Mouse (Mus musculus): Measurements from ENCODE around the gene 4930451I11Rik. TPM values are rescaled to one million over a fixed set of nuclear protein-coding genes. Genes with fewer than 3 reads are reported as not detected.
A peak's percentile ranks its signal among the peaks of the same experiment; 100 is the strongest.

Gene 4930451I11Rik
- total and polyA plus RNA-seq, 3 experiments = not detected

DNA sequence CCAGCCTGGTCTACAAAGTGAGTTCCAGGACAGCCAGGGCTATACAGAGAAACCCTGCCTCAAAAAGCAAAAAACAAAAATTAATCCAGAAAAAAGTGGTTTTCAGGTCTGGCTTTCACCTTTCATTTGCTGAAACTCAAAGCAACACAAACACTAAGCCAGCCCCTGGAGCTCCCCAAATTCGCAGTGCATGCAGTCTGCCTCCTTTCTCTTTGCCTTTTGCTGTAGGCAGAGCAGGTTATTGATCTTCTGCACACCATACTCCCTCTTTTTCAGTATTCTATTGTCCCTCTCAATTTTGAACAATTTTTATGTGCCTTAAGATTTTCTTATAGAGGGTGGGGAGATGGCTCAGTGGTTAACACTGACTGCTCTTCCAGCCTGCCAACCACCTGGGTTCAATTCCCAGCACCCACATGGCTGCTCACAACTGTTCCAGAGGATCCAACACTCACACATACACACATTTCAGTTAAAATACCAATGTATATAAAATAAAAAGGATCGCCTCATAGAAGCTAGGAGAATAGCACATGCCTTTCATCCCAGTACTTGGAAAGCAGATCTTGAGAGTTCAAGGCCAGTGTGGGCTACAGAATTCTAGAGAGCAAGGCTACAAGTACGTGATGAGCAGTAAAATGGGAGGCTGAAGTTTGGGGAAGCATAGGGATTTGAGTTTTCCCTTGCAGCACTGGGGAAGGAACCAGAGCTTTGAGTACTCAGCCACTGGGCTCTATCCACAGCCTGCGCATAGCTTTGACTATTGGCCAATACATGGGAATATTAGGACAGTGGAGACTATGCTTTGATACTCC lies 37.8 kb downstream of the 4930451I11Rik start:
- Histone ChIP-seq H3K27ac (ENCODE audit: insufficient read depth, low read depth) (no peak overlapping the region), H3K36me3 (replicated peaks in 1 of 2; ENCODE audit: control insufficient read depth in 1 of 2, insufficient read depth in 1 of 2, low read length in 1 of 2) (peaks cover 46 to 65% of the 10 kb centered on the region in 2 experiments)

DNA sequence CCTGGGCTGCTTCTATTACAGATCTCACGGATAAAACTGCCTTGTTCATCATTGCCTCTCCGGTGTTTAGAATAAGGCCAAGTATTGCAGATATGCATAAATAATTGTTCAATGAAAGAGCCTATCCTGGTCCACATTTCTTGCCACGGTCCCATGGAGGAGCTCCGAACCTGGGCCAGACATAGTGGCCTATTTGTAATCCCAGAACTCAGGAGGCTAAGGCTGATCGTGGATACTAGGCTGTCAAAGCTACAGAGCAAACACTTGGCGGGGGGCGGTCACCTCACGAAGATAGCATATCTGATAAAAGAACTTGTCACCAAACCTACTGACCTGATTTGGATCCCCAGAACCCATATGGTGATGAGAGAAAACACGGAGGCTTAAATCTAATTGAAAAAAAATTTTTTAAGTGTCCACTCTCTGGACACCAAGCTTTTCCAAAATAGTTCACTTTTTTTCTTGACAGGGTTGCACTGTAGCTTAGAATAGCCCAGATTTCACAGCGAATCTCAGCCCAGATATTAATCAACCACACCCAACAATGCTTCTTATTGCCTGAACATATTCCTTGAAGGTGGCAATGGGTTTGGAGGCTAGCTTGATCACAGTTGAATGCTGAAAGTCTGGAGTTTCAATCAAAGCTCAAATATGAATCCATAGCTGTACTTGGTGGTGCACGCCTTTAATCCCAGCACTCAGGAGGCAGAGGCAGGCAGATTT lies 38.6 kb downstream of the 4930451I11Rik start:
- no peaks in the 10 kb centered on the region for H3K9me3 ChIP-seq (replicated peaks; ENCODE audit: low read length)
- peaks cover 8 to 61% of the 10 kb centered on the region in 2 experiments for H3K4me1 ChIP-seq (ENCODE audit: control insufficient read depth in 1 of 2, insufficient read depth in 2 of 2)
- peaks cover 48% of the 10 kb centered on the region for H3K79me2 ChIP-seq (replicated peaks; ENCODE audit: control insufficient read depth, extremely low read depth, insufficient read depth, poor library complexity, severe bottlenecking)
- peak overlapping the region; percentile 72 for H3K4me2 ChIP-seq (ENCODE audit: insufficient read depth, low read depth, poor library complexity, severe bottlenecking)
- peaks cover 54 to 73% of the 10 kb centered on the region in 2 experiments for H3K36me3 ChIP-seq (replicated peaks in 1 of 2; ENCODE audit: control insufficient read depth in 1 of 2, insufficient read depth in 1 of 2, low read length in 1 of 2)
- DNase-seq (ENCODE audit: extremely low read depth) = no peak
- dilution Hi-C loops (cut with MboI; ENCODE audit: extremely low pct_ligation_motif_present, extremely low pct_unique_long_range_greater_than_20kb, low sequenced_read_pairs) = no loop called here
- in situ Hi-C loops (cut with MboI; ENCODE audit: low pct_ligation_motif_present, low pct_unique_long_range_greater_than_20kb, low sequenced_read_pairs) = no loop called here
- no peak for TF ChIP-seq MXI1 (IDR thresholded peaks at IDR 0.05; ENCODE audit: low read depth, low read length)
- no peak for TF ChIP-seq IRF4 (IDR thresholded peaks at IDR 0.05; ENCODE audit: low read depth, low read length)
- no peak for TF ChIP-seq RCOR1 (conservative IDR thresholded peaks at IDR 0.05; ENCODE audit: low read depth, low read length)
- no peak for TF ChIP-seq POLR2A (IDR thresholded peaks at IDR 0.05; ENCODE audit: low read depth, low read length)
- TF ChIP-seq EP300 (IDR thresholded peaks at IDR 0.05; ENCODE audit: low read length) = no peak
- no peak for TF ChIP-seq NRF1 (IDR thresholded peaks at IDR 0.05; ENCODE audit: low read depth, low read length)
- no peak for TF ChIP-seq HCFC1 (IDR thresholded peaks at IDR 0.05; ENCODE audit: low read depth, low read length)
- TF ChIP-seq ZC3H11A (IDR thresholded peaks at IDR 0.05; ENCODE audit: low read depth, low read length) = no peak
- TF ChIP-seq SMC3 (IDR thresholded peaks at IDR 0.05; ENCODE audit: low read depth, low read length) = no peak
- TF ChIP-seq ZKSCAN1 (IDR thresholded peaks at IDR 0.05; ENCODE audit: borderline replicate concordance, low read depth, low read length) = no peak
- TF ChIP-seq BHLHE40 (IDR thresholded peaks at IDR 0.05; ENCODE audit: low read depth, low read length) = no peak
- TF ChIP-seq MAX (IDR thresholded peaks at IDR 0.05; ENCODE audit: low read length) = no peak
- H3K27me3 ChIP-seq (replicated peaks) = no peaks in the 10 kb centered on the region
- peak overlapping the region; percentile 35; the same call in 1 of the 2 replicates for H3K27ac ChIP-seq (ENCODE audit: insufficient read depth, low read depth)
- H3K9ac ChIP-seq (ENCODE audit: insufficient read depth, low read depth) = peak overlapping the region; percentile 89
- peak overlapping the region; percentile 63 to 88 (median 81) for H3K4me3 ChIP-seq (replicated peaks in 1 of 3; ENCODE audit: low read depth in 2 of 3, low read length in 2 of 3, poor library complexity in 1 of 3)

More for the DNA sequence above, 37.8 kb downstream of the 4930451I11Rik start:
- DNase-seq (ENCODE audit: extremely low read depth) = no peak
- Histone ChIP-seq H3K79me2 (replicated peaks; ENCODE audit: control insufficient read depth, extremely low read depth, insufficient read depth, poor library complexity, severe bottlenecking) (peaks cover 55% of the 10 kb centered on the region), H3K9me3 (replicated peaks; ENCODE audit: low read length) (no peaks in the 10 kb centered on the region), H3K4me2 (ENCODE audit: insufficient read depth, low read depth, poor library complexity, severe bottlenecking) (peak overlapping the region; percentile 72; the same call in 1 of the 2 replicates), H3K27me3 (replicated peaks) (no peaks in the 10 kb centered on the region), H3K4me3 (replicated peaks in 1 of 3; ENCODE audit: low read depth in 2 of 3, low read length in 2 of 3, poor library complexity in 1 of 3) (no peak overlapping the region), H3K9ac (ENCODE audit: insufficient read depth, low read depth) (no peak overlapping the region), H3K4me1 (ENCODE audit: control insufficient read depth in 1 of 2, insufficient read depth in 2 of 2) (peaks cover 8 to 59% of the 10 kb centered on the region in 2 experiments)
- dilution Hi-C loops (cut with MboI; ENCODE audit: extremely low pct_ligation_motif_present, extremely low pct_unique_long_range_greater_than_20kb, low sequenced_read_pairs) = no loop called here
- in situ Hi-C loops (cut with MboI; ENCODE audit: low pct_ligation_motif_present, low pct_unique_long_range_greater_than_20kb, low sequenced_read_pairs) = no loop called here
- TF ChIP-seq MEF2A (IDR thresholded peaks at IDR 0.05; ENCODE audit: borderline replicate concordance, low read depth, low read length) (no peak), NRF1 (IDR thresholded peaks at IDR 0.05; ENCODE audit: low read depth, low read length) (no peak), POLR2AphosphoS2 (IDR thresholded peaks at IDR 0.05; ENCODE audit: low read depth, low read length) (peak; percentile 93; the same call in 1 of the 2 replicates), SIN3A (IDR thresholded peaks at IDR 0.05; ENCODE audit: low read length) (no peak), MAZ (IDR thresholded peaks at IDR 0.05; ENCODE audit: low read depth, low read length) (no peak), ZNF384 (IDR thresholded peaks at IDR 0.05; ENCODE audit: low read depth, low read length) (no peak), JUND (conservative IDR thresholded peaks at IDR 0.05; ENCODE audit: low read depth, low read length) (no peak), GABPA (IDR thresholded peaks at IDR 0.05; ENCODE audit: insufficient replicate concordance, low read depth, low read length) (no peak), SMC3 (IDR thresholded peaks at IDR 0.05; ENCODE audit: low read depth, low read length) (no peak), IRF4 (IDR thresholded peaks at IDR 0.05; ENCODE audit: low read depth, low read length) (no peak), USF2 (conservative IDR thresholded peaks at IDR 0.05; ENCODE audit: low read depth, low read length) (no peak), ZMIZ1 (IDR thresholded peaks at IDR 0.05; ENCODE audit: low read depth, low read length) (peak; percentile 25; the same call in 1 of the 2 replicates), BHLHE40 (IDR thresholded peaks at IDR 0.05; ENCODE audit: low read depth, low read length) (no peak), CHD1 (IDR thresholded peaks at IDR 0.05; ENCODE audit: low read depth, low read length) (no peak), TCF12 (IDR thresholded peaks at IDR 0.05; ENCODE audit: low read depth, low read length) (no peak), TBP (conservative IDR thresholded peaks at IDR 0.05; ENCODE audit: low read depth, low read length) (no peak), E2F4 (IDR thresholded peaks at IDR 0.05; ENCODE audit: insufficient replicate concordance, low read depth, low read length) (no peak), ZC3H11A (IDR thresholded peaks at IDR 0.05; ENCODE audit: low read depth, low read length) (no peak), ELF1 (IDR thresholded peaks at IDR 0.05; ENCODE audit: low read depth, low read length) (0 out of 2 replicates have a peak, but pooled peaks have one; percentile 6), ZKSCAN1 (IDR thresholded peaks at IDR 0.05; ENCODE audit: borderline replicate concordance, low read depth, low read length) (no peak), CTCF (conservative IDR thresholded peaks at IDR 0.05 in 1 of 2, IDR thresholded peaks at IDR 0.05 in 1 of 2; ENCODE audit: low read depth in 2 of 2, low read length in 2 of 2) (no peak), MXI1 (IDR thresholded peaks at IDR 0.05; ENCODE audit: low read depth, low read length) (no peak), USF1 (IDR thresholded peaks at IDR 0.05; ENCODE audit: low read depth, low read length) (no peak)

All from CH12.LX (cell line).